Mouse (Mus musculus): ENCODE data around the gene Dlg2.

DNA sequence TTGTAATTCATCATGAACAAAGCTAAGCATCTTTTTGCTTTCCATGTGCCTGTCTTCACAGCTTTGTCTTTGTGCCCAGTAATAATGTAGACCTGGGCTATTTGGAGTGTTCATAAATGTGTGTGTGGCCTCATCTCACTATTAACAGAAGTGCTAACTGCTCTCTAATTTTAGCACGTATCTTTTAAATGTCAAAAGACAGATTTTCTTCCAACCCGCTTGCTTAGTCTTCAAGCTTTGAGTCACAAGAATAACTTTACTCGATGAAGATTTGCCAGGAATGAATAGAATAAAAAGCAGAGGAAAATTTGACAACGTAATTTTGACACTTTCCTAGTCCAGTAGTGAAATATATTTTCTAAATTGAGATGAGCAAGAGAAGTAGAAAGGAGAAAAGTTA is 943.7 kb downstream of the Dlg2 start:
- TF ChIP-seq CTCF (IDR thresholded peaks at IDR 0.05; ENCODE audit: low read depth, low read length): no peak
- TF ChIP-seq GATA1 (IDR thresholded peaks at IDR 0.05; ENCODE audit: borderline replicate concordance, low read length): no peak
- TF ChIP-seq TAL1 (conservative IDR thresholded peaks at IDR 0.05; ENCODE audit: low read depth, low read length): no peak

All from G1E (cell line).